Mouse (Mus musculus) cerebellum, adult (tissue): Measurements from ENCODE around the gene Glrp1.
A peak's percentile ranks its signal among the peaks of the same experiment; 100 is the strongest.

Experiments used
- ATAC-seq: cut with Nextera tagmentation; 2 replicates; pipeline ENCODE4 v1.9.2; 2017; ENCODE audit warnings: mild to moderate bottlenecking, moderate library complexity, mixed read lengths; ENCODE audit not compliant: insufficient number of reproducible peaks, low FRiP score, low TSS enrichment

Gene Glrp1

DNA sequence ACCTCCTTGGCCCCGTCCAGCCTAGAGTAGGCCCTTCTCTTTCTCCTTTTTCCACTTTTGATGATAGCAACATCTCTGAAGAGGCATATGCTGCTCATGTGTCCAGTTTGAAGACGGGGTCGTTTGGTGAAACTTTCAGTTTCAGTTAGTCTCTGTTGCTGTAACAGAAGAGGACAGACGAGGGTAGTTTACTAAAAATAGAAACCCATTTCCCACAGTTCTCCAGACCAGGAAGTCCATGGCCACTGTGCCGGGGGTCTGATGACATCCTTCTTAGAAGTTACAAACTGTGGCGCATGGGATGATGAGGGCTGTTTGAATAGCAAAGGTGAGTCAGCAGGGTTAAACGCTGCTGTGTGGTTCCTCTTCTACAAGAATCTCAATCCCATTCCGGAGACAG lies at the start of gene Glrp1:
Gene Glrp1 (minus strand): TSS at position 278 of the 400 bp plus-strand sequence.
- no peak for ATAC-seq

GRCm38 (mm10) chr1:88559258-88559657 lies 49.4 kb upstream of the Glrp1 start:
- ATAC-seq, result no peak

DNA sequence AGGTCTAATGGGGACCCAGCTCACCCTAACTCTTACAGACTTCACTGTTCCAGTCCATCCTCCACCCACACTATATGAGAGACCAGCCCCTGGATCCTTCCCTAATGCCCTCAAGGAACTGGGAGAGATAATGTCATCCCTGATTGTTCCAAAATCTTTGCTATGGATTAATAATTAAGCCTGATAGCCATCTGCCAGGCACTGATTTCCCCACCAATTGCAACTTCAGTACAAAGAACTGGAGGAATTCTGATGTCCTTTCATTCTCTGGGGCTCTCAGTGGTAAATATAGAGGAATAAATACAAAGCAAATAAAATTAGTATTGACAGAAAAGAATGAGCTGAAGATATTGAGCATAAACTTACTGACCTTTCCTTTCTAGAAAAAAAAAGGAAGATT lies 48.9 kb upstream of the Glrp1 start:
- no peak for ATAC-seq

- ATAC-seq, result no peak
These were observed 46.5 kb upstream of the Glrp1 start for GRCm38 (mm10) chr1:88556401-88556800.

DNA sequence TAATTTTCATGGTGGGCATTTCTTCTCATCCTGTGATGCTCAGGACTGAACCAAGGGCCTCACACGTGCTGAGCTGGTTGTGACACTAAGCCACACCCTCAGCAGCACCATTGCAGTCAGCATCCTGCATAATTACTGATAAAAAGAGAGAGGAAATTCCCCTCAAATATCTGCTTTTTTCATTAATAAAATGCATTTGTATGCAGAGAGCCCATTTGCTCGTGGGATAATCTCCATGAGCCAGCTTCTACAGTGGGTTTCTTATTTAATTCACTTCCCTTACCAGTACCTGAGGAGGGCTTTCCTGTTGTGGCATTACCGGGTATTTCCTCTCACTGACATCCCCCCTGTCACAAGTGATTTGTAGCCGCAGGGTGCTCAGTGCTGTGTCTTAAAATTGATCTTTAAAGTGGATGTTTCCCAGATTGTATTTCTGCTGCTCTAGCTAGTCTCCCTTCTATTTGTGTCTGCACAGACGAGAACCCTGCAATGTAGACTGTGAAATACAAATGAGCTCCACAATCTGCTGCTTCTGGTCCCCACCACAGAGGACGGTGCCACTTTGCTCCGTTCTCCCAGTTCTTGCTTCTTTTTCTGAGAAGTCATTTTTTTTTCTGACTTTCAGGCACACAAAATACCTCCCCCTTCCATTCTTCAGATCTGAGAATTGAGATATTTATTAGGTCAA lies 43.8 kb upstream of the Glrp1 start:
- no peak for ATAC-seq

DNA sequence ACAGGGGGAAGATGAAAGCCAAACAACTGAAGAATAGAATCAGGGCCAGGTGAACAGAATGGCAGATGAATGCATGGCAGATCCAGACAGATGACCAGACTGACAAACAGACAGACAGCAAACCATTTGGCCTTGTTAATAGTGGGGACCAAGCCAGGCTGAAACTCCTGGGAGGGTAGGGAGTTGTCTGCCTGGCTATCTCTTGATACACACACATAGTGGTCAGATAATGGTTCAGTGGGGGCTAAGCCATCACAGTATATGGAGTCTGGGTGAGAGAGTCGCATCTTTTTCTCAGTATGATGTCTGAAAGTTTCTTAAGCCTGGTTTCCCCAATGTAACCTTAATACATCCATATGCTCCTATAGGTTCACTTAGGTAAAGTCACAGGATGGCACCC lies 39.4 kb upstream of the Glrp1 start:
- no peak for ATAC-seq

DNA sequence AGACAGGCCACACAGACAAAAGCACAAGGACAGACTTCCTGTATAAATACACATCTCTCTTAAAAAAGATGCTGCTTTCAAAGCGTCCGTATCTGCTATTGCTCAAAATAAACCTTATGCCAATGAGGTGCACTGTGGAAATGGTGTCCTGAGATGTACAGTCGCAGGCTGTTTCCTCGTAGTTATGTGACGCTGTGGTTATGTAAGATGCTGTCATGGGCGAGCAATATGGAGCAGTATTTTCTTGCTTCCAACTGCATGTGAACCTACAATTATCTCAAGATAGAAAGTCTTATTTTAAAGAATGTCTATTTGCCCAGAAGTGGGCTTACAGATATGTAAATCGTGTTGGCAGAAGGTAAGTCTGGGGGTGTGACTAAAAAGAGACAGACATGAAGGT lies 37.3 kb upstream of the Glrp1 start:
- no peak for ATAC-seq

DNA sequence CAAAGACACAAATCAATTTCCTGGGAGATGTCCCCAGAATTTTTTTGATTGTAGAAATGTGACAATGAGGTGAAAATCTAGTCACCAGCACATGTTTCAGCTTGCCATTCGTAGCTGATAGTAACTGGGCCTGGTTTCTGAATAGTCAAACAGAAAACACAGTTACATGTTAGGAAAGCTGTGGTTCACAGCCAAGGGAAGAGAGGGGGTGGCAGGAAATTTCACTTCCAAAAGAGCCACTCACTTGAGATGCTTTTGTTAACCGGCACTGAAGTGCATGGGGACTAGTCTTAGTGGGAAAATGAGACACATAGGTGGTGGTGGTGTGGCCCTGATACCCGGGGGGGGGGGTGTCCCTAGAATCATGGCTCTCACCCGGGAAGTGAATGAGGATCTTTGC lies 33.7 kb upstream of the Glrp1 start:
- ATAC-seq, result no peak

GRCm38 (mm10) chr1:88539823-88540222 lies 30.0 kb upstream of the Glrp1 start:
- ATAC-seq, result no peak

- no peak for ATAC-seq
These were observed 29.4 kb upstream of the Glrp1 start for GRCm38 (mm10) chr1:88539256-88539655.

DNA sequence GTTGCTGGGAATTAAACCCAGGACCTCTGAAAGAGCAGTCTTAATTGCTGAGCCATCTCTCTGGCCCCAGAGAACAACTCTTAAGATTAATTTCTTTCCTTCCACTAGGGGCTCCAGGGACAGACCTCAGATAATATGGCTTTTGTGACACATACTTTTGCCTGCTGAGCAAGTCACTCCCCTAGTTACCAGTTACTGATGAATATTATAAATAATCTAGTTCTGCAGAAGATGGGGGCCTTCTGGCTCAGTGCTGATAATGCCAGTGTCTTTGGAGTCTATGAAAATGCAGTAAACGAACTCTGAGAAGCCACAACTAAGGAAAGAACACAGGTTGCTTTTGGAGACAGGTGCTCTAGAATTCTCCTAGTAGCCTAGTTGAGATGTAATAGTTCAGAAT lies 26.4 kb upstream of the Glrp1 start:
- no peak for ATAC-seq

DNA sequence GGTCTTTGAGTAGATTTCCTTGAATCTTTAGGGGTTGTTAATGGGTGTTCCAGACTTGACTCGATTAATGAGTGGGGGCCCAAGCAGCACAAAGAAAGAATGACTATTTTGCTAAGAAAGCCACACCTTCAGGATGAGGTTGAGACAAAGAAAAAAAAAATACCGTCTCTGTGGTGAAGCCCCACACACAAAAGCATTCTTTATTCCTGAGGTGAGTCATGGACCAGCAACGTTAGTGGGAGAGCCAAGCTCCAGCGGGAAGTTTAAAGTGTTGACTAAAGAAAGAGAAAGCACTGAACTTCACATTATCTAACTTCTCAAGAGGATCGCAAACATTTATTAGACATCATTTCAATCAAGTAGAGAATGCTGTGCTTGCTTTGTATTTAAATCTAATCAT lies 24.2 kb upstream of the Glrp1 start:
- no peak for ATAC-seq

- no peak for ATAC-seq
These were observed 16.3 kb upstream of the Glrp1 start for GRCm38 (mm10) chr1:88526161-88526560.

- ATAC-seq, result no peak
These were observed 15.8 kb upstream of the Glrp1 start for GRCm38 (mm10) chr1:88525622-88526021.

GRCm38 (mm10) chr1:88521170-88521747 lies 11.4 kb upstream of the Glrp1 start:
- ATAC-seq, result no peak

DNA sequence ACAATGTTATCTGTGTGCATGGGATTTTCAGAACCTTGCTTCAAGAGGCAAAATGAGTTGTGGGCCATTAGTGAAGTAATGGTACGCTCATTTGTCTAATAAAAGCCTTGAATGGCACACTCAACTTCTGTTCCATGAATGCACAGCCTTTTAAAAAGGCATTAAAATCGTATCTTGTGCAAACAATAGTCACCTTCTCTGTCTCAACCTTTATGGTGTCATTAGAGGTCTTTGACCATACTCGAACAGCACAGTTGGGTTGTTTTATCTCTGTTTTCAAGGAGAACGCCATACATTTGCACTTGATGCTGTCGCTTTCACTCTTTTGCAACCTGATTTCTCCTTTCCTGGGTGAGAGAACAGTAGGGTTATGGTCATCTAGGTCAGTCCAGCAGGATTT lies 3.7 kb upstream of the Glrp1 start:
- no peak for ATAC-seq

GRCm38 (mm10) chr1:88507886-88508285 lies 2.0 kb downstream of the Glrp1 start:
- ATAC-seq, result no peak

DNA sequence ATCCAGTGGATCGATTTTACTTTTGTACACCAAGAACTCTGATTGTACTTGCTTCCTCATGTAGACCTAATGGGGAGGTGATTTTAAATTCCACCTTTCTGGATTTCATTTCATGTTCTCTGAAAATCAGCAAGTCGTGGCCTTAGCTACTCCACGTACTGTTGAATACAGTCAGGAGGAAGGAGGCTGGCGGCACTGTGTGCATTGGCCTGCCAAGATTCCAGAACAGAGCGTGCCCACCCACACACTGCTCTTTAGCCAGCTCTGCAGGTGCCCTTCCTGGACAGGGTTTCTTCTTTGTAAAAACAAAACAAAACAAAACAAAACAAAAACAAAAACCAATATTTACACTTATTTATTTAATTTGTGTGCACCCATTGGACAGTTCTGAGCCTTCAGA lies 2.7 kb downstream of the Glrp1 start:
- ATAC-seq, result peak; percentile 78; the same call in 1 of the 2 replicates

DNA sequence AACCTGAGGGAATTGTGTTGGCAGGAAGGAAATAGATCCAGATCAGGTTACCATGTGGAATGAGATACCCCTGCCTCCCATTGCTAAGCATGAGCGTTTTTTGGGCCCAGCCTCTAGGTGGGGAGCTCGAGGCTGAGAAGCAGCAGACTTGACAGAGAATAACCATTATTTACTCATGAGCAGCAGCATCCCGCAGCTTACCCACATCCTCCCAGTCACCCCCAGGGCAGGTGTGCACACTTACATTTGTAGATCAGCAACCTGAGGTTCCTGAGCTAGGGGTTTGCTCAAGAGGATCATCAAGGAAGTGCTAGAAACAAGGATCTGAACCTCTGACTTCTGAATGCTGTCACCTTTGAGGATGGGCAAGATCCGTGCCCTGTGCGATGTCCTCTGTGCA lies 3.5 kb downstream of the Glrp1 start:
- no peak for ATAC-seq

DNA sequence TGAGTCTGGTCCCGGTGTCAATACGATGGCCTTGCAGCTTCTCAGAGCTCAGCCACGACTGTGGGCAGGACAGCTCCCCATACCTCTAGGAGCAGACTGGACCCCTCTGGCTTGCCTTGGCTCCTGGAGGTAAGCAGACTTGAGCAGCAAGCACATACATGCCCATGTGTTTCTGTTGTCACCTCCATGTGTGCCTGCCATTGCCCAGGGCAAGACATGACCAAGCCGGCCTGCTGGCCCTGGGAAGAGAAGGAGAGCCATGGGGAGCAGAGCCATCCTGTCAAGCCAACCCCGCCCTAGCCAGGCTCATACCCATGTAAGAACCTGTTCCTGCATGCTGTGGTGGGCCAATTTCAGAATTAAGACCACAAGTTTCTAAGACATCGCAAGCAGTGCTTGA lies 4.2 kb downstream of the Glrp1 start:
- no peak for ATAC-seq

DNA sequence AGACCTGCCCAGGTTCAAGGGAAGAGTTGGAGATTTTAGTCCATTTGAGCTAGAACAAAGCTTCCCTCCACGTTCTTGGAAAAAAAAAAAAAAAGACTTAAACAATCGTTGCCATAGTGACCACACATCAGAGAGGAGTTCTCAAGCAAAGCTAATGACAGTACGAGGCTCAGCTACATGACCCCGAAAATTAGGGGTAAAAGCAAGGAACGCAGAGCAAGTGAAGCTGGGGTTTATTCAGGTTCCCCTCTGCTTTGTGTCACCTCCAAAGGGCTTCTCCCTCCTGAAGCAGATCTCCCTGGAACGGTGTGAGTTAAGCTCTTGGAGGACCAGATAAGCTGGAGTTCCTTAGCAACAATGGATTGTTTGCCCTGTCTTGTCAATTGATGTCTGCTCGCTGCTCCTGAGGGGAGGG lies 5.3 kb downstream of the Glrp1 start:
- ATAC-seq, result no peak

- no peak for ATAC-seq
These were observed 7.0 kb downstream of the Glrp1 start for GRCm38 (mm10) chr1:88502822-88503221.
